Mouse (Mus musculus) ES-E14 (cell line): ENCODE data around the gene Nyx.
A peak's percentile ranks its signal among the peaks of the same experiment; 100 is the strongest.

Source experiments
- CHD2 ChIP-seq: IDR thresholded peaks from 2 replicates; pipeline ENCODE4 v1.6.1; 2014; ENCODE audit warnings: mild to moderate bottlenecking, low read depth, low read length, inconsistent platforms
- HCFC1 ChIP-seq: IDR thresholded peaks from 2 replicates; pipeline ENCODE4 v1.6.1; 2012; ENCODE audit warnings: low read length, inconsistent platforms, borderline replicate concordance; ENCODE audit not compliant: insufficient read depth
- MAFK ChIP-seq: IDR thresholded peaks from 2 replicates; pipeline ENCODE4 v1.6.1; 2014; ENCODE audit warnings: mild to moderate bottlenecking, low read depth, low read length, inconsistent platforms; ENCODE audit not compliant: insufficient read depth
- ZC3H11A ChIP-seq: IDR thresholded peaks from 2 replicates; pipeline ENCODE4 v1.6.1; 2012; ENCODE audit warnings: low read depth, mild to moderate bottlenecking, inconsistent platforms, low read length, borderline replicate concordance
- ZNF384 ChIP-seq: IDR thresholded peaks from 2 replicates; pipeline ENCODE4 v1.6.1; 2012; ENCODE audit warnings: low read depth, low read length, inconsistent platforms

- TF ChIP-seq ZNF384 (no peak), HCFC1 (no peak), MAFK (no peak), CHD2 (no peak), ZC3H11A (0 out of 2 replicates have a peak, but pooled peaks have one; percentile 27)
Measured at GRCm38 (mm10) chrX:13471925-13472324, 6.0 kb downstream of the Nyx start.
